Mouse (Mus musculus): ENCODE results near the gene Ocel1. TPM values are rescaled to one million over a fixed set of nuclear protein-coding genes. Genes with fewer than 3 reads are reported as not detected.
"Not testable (repeated sequence)": the region's sequence is repeated elsewhere in the genome, so short reads cannot be mapped to it uniquely, and the experiment has no call there.

The Ocel1 gene
- polyA plus RNA-seq (2011; ENCODE audit: insufficient read depth, insufficient read length, low replicate concordance, missing spikeins) = 7.9 and 10.1 TPM in 2 replicates

DNA sequence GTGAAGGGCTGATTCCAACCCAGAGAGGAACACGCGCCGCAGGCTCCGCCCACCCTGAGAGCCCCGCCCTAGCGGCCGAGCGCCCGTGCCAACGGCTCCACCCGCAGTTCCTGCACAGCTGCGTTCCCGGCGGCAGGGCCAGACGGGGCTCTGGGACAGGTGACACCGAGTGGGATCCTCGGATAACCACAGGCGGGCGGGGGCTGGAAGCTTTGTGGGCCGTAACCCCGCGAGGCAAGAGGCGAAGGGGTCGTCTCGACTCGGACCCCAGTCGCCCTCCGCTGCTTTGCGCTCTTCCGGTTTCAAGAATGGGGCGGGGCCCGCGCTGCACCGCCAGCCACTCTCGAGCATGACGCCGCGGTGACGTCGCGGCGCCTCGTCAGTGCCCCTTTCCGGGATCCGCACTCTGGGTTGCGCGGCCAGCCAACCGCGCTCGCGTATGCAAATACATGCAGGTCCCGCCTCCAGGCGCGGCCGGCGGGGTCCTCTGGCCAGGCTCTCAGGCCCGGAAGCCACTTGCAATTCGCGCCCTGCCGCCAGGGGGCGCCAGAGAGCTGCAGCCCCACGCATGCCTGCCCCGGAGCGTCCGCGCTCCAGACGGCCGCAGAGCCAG is at the start of gene Ocel1:
TSS of gene Ocel1 (plus strand) at position 63 of the 613 bp plus-strand sequence.
- WGBS = under 1% methylated on average over 68 of the region's 68 CpGs
- peak; percentile 90; the same call in 1 of the 2 replicates for TF ChIP-seq POLR2A (IDR thresholded peaks at IDR 0.05; ENCODE audit: borderline replicate concordance, control insufficient read depth, low read depth, low read length)
- peak; percentile 84 for TF ChIP-seq CTCF (IDR thresholded peaks at IDR 0.05; ENCODE audit: control insufficient read depth, insufficient read depth, low read length)

DNA sequence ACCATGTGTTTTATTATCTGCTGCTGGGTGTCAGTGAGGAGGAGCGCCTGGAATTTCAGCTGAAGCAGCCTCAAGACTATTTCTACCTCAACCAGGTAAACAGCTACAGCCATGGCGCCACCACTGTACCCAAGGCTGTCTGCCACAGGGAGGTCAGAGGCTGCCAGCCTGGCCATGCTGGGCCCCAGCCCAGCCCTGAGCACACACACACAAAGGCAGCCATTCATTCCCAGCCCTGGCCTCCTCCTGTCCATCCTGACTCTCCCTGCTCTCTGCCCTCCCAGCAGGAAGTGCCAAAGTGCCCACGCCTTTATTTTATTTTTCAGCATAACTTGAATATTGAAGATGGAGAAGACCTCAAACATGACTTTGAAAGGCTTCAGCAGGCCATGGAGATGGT is 48.2 kb upstream of the Ocel1 start:
- Histone ChIP-seq H3K4me3 (replicated peaks; ENCODE audit: control insufficient read depth, low read depth, low read length) (no peak overlapping the region), H3K27ac (ENCODE audit: control insufficient read depth, insufficient read depth, low read depth, low read length, poor library complexity) (no peak overlapping the region), H3K4me1 (ENCODE audit: control insufficient read depth, insufficient read depth, low read length) (no peaks in the 10 kb centered on the region)
- WGBS = 87% methylated on average over 3 of the region's 3 CpGs
- TF ChIP-seq CTCF (IDR thresholded peaks at IDR 0.05; ENCODE audit: control insufficient read depth, insufficient read depth, low read length) (no peak), POLR2A (IDR thresholded peaks at IDR 0.05; ENCODE audit: borderline replicate concordance, control insufficient read depth, low read depth, low read length) (no peak)

More for the DNA sequence above, at the start of gene Ocel1:
- peak within 1 kb of the TSS; percentile 76 for H3K4me3 ChIP-seq (replicated peaks; ENCODE audit: control insufficient read depth, low read depth, low read length)
- peaks cover 3% of the 10 kb centered on the region; the same call in 1 of the 2 replicates for H3K4me1 ChIP-seq (ENCODE audit: control insufficient read depth, insufficient read depth, low read length)
- H3K27ac ChIP-seq (ENCODE audit: control insufficient read depth, insufficient read depth, low read depth, low read length, poor library complexity) = peak within 1 kb of the TSS; percentile 95

DNA sequence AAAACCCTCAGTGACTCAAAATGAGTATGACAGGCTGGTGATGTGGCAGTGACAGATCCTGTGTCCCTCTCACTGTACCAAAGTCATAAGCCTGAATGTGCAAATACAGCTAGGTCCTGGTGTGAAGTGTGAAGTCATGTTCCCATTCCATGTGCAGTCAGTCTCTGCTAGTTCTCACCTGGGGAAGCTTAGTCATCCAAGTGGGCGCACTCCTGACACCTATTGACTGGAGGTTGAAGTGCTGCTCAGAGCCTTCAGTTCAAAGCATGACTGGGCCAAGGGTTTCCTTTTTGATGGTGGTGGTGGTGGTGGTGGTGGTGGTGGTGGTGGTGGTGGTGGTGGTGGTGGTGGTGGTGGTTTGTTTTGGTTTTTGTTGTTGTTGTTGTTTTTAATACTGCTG is 46.2 kb upstream of the Ocel1 start:
- H3K4me1 ChIP-seq (ENCODE audit: control insufficient read depth, insufficient read depth, low read length) = no peaks in the 10 kb centered on the region
- TF ChIP-seq POLR2A (IDR thresholded peaks at IDR 0.05; ENCODE audit: borderline replicate concordance, control insufficient read depth, low read depth, low read length) = no peak
- peak; percentile 69 for TF ChIP-seq CTCF (IDR thresholded peaks at IDR 0.05; ENCODE audit: control insufficient read depth, insufficient read depth, low read length)
- H3K4me3 ChIP-seq (replicated peaks; ENCODE audit: control insufficient read depth, low read depth, low read length) = no peak overlapping the region
- WGBS = 76% methylated on average over 1 of the region's 1 CpGs
- H3K27ac ChIP-seq (ENCODE audit: control insufficient read depth, insufficient read depth, low read depth, low read length, poor library complexity) = no peak overlapping the region

DNA sequence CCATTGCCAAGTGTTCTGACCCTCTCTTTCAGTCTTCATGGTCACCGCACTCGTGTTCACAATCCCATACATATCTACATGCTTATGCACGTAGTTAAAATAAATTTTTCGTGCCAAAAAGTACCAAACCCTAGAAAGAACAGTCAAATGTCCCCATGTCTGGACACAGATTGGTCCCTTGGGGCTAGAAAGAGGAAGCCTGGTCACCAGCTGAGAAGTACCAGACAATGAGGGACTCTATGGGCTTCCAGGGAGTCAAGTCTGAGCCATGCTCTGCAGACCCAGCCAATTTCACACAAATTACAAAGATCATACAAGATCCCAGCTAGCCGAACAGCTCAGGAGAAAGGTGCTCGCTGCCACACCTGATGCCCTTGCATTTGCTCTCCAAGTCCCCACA is 33.3 kb upstream of the Ocel1 start:
- H3K4me1 ChIP-seq (ENCODE audit: control insufficient read depth, insufficient read depth, low read length); H3K4me3 ChIP-seq (replicated peaks; ENCODE audit: control insufficient read depth, low read depth, low read length); H3K27ac ChIP-seq (ENCODE audit: control insufficient read depth, insufficient read depth, low read depth, low read length, poor library complexity): not testable (repeated sequence)
- 90% methylated on average over 6 of the region's 6 CpGs for WGBS

DNA sequence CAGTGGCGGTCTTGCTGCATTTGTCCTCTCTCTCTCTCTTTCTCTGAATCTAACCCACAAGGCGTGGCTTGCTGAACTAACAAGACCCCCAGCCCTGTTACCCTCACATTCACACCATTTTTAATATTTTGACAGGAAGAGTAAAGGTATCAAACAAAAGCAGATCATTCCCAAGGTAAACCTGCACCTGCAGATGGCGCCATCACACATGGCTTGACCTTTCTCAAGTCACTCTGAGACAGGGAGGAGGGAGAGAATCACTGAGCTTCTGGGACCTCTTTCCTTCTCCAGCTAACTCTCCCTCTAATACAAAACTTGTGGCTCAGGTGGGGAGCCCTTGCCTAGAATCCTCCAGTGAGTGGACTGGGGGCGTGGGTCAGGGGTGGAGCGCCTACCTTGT is 30.5 kb upstream of the Ocel1 start:
- TF ChIP-seq CTCF (IDR thresholded peaks at IDR 0.05; ENCODE audit: control insufficient read depth, insufficient read depth, low read length) (peak; percentile 56; the same call in 1 of the 2 replicates), POLR2A (IDR thresholded peaks at IDR 0.05; ENCODE audit: borderline replicate concordance, control insufficient read depth, low read depth, low read length) (no peak)
- WGBS = 90% methylated on average over 5 of the region's 5 CpGs
- no peak overlapping the region for H3K27ac ChIP-seq (ENCODE audit: control insufficient read depth, insufficient read depth, low read depth, low read length, poor library complexity)
- H3K4me1 ChIP-seq (ENCODE audit: control insufficient read depth, insufficient read depth, low read length) = no peaks in the 10 kb centered on the region; the same call in 1 of the 2 replicates
- no peak overlapping the region for H3K4me3 ChIP-seq (replicated peaks; ENCODE audit: control insufficient read depth, low read depth, low read length)

DNA sequence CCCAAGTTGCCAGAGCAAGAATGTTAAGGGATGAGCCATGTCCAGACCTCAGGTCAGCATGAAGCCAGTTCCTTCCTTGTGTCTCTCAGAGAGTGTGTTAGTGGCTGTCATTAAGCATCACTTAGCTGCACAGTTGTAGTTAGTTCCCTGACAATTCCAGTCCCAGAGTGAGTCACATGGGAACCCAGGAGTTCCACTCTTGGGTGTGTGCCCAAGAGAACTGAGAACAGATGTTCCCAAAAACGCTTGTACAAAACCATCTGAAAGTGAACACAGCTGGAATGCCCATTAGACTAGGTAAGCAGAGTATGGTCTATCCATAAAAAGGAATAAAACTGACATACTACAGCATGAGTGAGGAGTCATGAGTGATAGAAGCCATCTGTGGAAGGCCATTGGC is 24.5 kb upstream of the Ocel1 start:
- whole genome bisulfite sequencing = 77% methylated on average over 1 of the region's 1 CpGs

DNA sequence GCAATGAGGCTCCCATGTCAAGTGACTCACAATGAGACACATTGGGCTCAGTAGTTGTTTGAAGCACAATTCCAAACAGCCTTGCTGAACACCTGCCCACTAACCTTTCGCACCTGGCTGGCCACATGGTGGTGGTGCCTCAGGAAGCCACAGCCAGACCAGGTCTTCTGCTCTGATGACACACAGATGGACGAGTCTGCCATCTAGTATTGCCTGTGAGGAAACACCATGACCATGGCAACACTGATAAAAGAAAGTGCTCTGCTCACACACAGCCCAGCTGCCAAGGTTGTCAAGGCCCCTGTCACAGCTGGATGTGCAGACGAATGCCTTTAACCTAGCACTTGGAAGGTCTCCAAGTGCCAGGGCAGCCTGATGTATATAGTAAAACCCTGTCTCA is 20.0 kb upstream of the Ocel1 start:
- TF ChIP-seq POLR2A (IDR thresholded peaks at IDR 0.05; ENCODE audit: borderline replicate concordance, control insufficient read depth, low read depth, low read length) (no peak), CTCF (IDR thresholded peaks at IDR 0.05; ENCODE audit: control insufficient read depth, insufficient read depth, low read length) (no peak)
- WGBS = 68% methylated on average over 3 of the region's 3 CpGs
- no peaks in the 10 kb centered on the region; the same call in 1 of the 2 replicates for H3K4me1 ChIP-seq (ENCODE audit: control insufficient read depth, insufficient read depth, low read length)
- H3K27ac ChIP-seq (ENCODE audit: control insufficient read depth, insufficient read depth, low read depth, low read length, poor library complexity) = no peak overlapping the region
- H3K4me3 ChIP-seq (replicated peaks; ENCODE audit: control insufficient read depth, low read depth, low read length) = no peak overlapping the region

More for the DNA sequence above, 24.5 kb upstream of the Ocel1 start:
- TF ChIP-seq CTCF (IDR thresholded peaks at IDR 0.05; ENCODE audit: control insufficient read depth, insufficient read depth, low read length) = no peak
- TF ChIP-seq POLR2A (IDR thresholded peaks at IDR 0.05; ENCODE audit: borderline replicate concordance, control insufficient read depth, low read depth, low read length) = no peak
- no peak overlapping the region for H3K4me3 ChIP-seq (replicated peaks; ENCODE audit: control insufficient read depth, low read depth, low read length)
- H3K4me1 ChIP-seq (ENCODE audit: control insufficient read depth, insufficient read depth, low read length) = no peaks in the 10 kb centered on the region; the same call in 1 of the 2 replicates
- no peak overlapping the region for H3K27ac ChIP-seq (ENCODE audit: control insufficient read depth, insufficient read depth, low read depth, low read length, poor library complexity)

DNA sequence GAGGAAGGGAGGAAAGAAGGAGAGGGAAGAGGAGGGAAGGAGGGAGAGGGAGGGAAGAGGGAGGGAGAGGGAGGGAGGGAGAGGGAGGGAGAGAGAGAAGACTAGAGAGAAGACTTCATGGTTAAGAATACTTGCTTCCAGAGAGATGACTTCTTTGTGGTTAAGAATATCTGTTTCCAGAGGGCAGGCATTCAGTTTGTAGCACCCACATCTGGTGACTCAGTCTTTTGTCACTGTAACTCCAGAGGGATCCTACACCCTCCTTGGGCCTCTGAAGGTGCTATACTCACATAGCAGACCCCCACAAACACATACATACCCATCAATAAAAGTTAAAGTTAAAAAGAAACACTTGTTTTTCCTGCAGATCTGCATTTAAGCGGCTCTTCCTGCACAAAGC is 19.6 kb upstream of the Ocel1 start:
- Histone ChIP-seq H3K4me1 (ENCODE audit: control insufficient read depth, insufficient read depth, low read length) (no peaks in the 10 kb centered on the region; the same call in 1 of the 2 replicates), H3K27ac (ENCODE audit: control insufficient read depth, insufficient read depth, low read depth, low read length, poor library complexity) (no peak overlapping the region), H3K4me3 (replicated peaks; ENCODE audit: control insufficient read depth, low read depth, low read length) (no peak overlapping the region)
- no peak for TF ChIP-seq POLR2A (IDR thresholded peaks at IDR 0.05; ENCODE audit: borderline replicate concordance, control insufficient read depth, low read depth, low read length)
- no peak for TF ChIP-seq CTCF (IDR thresholded peaks at IDR 0.05; ENCODE audit: control insufficient read depth, insufficient read depth, low read length)
- WGBS = 86% methylated on average over 1 of the region's 1 CpGs

DNA sequence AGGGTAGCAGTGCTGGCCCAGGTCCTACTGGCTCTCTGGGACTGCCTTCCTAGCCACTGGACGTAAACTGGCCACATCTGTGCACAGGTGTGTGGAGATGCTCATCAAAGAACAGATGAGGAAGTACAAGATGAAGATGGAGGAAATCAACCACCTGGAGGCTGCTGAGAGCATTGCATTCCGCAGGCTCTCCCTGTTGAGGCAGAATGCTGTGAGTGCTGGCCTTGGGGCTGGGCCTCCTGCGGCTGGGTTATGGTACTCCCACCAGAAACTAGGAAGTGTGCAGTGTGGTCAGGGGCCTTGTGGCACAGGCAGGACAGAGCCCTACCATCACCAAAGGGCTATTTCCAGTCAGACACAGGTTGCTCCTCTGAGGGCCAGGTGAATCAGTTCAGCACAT is 13.1 kb upstream of the Ocel1 start:
- Histone ChIP-seq H3K27ac (ENCODE audit: control insufficient read depth, insufficient read depth, low read depth, low read length, poor library complexity) (no peak overlapping the region), H3K4me1 (ENCODE audit: control insufficient read depth, insufficient read depth, low read length) (no peaks in the 10 kb centered on the region), H3K4me3 (replicated peaks; ENCODE audit: control insufficient read depth, low read depth, low read length) (no peak overlapping the region)
- 83% methylated on average over 3 of the region's 3 CpGs for WGBS
- no peak for TF ChIP-seq CTCF (IDR thresholded peaks at IDR 0.05; ENCODE audit: control insufficient read depth, insufficient read depth, low read length)
- no peak for TF ChIP-seq POLR2A (IDR thresholded peaks at IDR 0.05; ENCODE audit: borderline replicate concordance, control insufficient read depth, low read depth, low read length)

All from bone marrow, adult 2 months (tissue).